Mouse (Mus musculus) thymus, postnatal 36 days (tissue): Measurements from ENCODE around the gene Sephs2.
A peak's percentile ranks its signal among the peaks of the same experiment; 100 is the strongest.

ENCODE experiments used
- DNase-seq, 2 experiments: peaks; one replicate each; pipeline ENCODE4 v3.0.0; 2022; ENCODE audit warnings: mixed read lengths in 2 of 2

Sephs2 gene

DNA sequence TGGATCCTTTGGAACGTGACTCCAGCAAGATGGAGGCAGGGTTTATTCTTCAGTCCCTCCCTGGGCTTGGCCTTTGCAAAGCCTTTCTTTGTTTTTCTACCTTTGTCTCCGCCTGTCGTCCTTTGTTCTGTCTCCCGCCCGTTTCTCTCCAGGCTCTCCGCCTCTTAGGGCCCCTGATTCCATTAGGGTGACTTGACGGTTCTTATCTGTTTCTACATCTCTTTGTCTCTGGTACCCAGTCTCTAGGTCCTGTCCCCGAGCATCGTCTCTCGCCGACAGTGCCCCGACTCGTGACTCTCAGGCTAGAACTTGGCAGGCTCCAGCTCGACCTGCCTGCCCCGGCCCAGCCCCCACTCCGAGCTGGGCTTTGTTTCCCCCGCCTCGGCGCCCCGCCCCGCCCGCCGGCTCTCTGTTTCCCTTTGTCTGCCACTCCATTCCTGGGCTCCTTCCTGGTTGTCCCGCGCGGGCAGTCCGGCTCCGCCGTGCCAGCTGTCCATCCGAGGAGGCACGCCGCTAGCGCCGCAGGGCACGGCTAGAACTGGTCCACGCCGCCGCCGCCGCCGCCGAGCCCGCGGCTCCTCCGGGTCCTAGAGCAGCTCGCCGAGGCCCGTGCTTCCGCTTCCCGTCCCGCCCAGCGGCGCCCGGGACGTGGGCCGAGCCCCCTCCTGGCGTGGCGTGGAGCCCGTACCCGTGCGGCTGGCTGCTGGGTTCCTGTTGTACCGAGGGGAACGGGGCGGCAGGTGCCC lies 41.1 kb downstream of the Sephs2 start, which contains the start of the genes Zfp553 and Sept1:
Zfp553 (plus strand) TSS at position 440 of the 746 bp plus-strand sequence.
Sept1 (minus strand) TSS at position 509 of the 746 bp plus-strand sequence.
- DNase-seq: peak; percentile 87 to 88

DNA sequence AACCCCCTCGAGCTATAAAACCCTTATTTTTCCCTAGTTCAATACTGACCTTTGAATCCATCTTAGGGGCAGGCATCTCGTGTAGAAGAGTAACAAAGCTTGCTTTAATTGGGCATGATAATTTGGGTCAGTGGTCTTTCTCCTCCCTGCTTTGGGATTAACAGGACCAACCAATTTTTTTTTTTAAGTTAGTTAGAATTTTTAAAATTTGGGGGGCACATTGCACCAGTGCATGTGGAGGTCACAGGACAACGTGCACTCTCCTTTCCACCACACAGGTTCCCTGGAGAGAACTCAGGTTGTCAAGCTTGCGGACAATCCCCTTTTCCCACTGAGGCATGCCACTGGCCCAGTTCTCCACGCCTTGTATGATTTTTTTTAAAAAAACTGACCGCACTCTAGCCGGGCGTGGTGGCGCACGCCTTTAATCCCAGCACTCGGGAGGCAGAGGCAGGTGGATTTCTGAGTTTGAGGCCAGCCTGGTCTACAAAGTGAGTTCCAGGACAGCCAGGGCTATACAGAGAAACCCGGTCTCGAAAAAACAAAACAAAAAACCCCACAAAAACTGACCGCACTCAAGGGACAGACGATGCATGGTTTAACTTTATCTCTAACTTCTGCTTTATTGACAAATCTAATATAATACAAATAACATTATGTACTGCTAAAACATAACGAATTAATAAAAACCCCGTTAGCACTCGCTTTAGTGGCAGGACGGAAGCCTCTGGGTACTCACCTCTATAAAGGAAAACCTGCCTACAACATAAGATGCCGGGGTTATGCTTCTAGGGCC lies 41.8 kb downstream of the Sephs2 start:
- no peak for DNase-seq

DNA sequence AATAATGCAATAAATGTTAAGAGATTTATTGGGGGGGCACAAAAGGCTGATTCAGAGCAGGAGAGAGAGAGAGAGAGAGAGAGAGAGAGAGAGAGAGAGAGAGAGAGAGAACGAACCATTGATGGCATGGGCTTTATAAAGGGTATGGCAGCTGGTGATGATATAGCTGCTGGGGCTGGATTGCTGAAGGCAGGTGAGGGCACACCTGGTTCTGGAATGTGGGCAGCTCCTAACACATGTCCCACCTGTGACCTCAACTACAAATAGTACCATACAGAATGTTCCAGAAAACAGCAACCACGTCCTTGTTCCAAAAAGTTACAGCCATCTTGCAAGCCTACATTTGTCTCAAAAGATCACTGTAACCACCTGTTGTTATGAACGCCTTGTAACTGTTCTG lies 42.5 kb downstream of the Sephs2 start:
- no peak for DNase-seq

DNA sequence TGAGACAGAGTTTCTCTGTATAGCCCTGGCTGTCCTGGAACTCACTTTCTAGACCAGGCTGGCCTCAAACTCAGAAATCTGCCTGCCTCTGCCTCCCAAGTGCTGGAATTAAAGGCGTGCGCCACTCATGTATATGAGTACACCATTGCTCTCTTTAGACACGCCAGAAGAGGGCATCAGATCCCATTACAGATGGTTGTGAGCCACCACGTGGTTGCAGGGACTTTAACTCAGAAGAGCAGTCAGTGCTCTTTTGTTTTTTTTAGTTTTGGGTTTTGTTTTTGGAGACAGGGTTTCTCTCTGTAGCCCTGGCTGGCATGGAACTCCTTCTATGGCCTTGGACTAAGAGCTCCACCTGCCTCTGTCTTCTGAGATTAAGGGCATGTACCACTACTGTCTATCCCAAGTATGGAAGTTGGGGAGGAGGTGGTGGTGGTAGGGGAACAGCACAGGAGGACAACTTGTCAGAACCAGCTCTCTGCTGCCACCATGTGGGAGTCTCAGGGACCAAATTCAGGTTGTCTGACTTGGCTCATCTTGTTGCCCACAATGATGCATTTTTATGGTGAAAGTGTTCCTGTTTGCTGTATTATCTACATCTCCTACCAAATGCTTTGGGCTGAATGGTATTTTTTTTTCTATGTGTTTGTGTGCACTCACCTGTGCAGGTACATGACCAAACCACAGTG lies 45.1 kb downstream of the Sephs2 start:
- peak; percentile 88 to 91 for DNase-seq

DNA sequence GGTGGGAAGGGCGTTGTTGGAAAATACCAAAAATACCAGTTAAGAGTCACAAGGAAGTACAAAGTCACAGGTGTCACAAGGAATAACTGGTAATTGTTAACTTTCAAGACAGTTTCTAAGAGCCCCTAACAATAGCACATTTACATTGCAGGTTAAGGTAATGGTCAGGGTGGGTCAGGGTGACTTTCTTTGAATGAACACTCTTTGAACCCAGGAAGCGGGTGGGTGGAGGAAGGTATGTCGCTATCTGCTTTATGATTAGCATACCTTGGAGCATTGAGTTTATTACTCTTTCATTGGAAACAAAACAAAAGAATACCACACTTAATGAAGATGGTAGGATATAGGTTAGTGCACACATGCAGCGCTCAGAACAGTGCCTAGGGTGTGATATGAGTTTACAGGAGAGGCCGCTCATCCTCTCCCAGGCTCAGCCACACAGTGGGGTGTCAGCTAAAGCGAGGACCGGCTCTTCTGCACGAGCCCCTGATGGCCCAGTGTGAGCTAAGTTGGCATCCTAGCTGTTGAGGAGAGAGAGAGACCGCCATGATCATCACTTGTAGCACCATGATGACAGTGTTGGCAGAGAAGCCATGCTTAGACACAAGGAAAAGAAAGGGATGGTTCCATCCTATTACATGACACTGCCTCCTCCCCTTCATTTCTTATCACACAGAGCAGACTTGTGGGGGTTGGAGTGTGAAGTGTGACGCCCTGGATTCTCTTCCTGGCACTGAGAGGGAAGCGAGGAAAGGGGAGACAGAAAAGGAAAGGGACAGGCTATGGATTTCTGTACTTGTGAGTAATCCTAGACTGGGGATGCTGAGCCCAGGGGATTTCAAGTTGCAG lies 48.5 kb downstream of the Sephs2 start:
- no peak for DNase-seq

DNA sequence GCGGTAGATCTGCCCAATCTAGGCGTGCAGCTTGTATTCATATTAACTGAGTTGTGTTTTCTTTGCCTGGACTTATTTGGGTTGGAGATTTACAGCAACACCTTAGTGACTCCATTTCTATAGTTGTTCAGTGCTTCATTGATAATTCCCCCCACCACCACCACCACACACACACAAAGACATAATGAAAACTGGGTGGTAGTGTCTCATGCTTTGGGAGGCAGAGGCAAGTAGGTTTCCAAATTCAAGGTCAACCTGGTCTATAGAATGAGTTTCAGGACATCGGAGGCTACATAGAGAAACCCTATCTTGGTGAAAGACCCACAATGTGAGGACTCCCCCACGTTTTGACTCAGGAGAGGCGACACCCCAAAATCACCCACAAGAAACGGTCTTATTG lies 49.2 kb downstream of the Sephs2 start:
- no peak for DNase-seq

DNA sequence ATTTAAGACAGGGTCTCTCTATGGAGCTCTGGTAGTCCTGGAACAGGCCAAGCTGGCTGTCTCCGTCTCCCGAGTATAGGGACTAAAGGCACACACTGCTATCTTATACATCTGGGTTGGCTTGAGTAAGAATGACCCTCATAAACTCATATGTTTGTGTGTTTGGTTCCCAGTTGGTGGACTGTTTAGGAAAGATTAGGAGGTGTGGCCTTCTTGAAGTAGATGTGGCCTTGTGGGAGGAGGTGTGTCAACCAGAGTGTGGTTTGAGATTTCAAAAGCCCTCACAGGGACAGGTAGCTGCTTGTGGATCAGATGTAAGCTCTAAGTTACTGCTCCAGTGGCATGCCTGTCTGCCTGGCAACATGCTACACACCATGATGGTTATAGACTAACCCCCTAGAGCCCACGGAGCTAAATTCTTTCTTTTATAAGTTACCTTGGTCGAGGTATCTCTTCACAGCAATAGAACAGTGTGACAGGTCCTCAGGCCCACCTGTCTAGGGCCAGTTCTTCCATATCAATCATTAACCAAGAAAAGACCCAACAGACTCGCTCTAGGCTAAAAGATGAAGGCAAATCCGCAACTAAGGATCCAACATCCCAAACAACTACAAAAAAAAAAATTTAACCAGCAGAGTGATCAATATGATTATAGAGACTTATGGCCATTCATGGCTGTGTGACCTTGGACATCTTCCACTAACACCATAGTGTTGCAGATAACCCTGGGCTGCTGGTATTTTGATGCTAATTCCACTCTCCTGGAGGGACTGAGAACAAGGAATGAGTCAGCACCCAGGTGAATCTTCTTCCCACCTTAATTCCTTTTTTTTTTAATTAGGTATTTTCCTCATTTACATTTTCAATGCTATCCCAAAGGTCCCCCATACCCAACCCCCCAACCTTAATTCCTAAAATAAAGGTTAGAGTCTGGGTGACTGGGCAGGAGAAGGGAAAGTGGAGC lies 50.1 kb downstream of the Sephs2 start:
- DNase-seq: no peak

- no peak for DNase-seq
Observed at GRCm38 (mm10) chr7:127223106-127223505, 50.7 kb downstream of the Sephs2 start.
